ENCODE assay signal across 1 mouse cellular context in genomic region chr10:40284997-40285396, GRCm38 (mm10).
TF ChIP-seq lines count a peak whose summit lies in the region.

No protein-coding gene starts in this region.

TF ChIP-seq in CH12.LX, 34 proteins besides CTCF, POLR2A, EP300 and RAD21:
- TF ChIP-seq POLR2AphosphoS2 (IDR thresholded peaks at IDR 0.05; ENCODE audit: low read depth, low read length) (peak; percentile 54; the same call in 1 of the 2 replicates), KAT2A (IDR thresholded peaks at IDR 0.05; ENCODE audit: insufficient replicate concordance, low read length) (no peak)
